Mouse (Mus musculus): ENCODE measurements around the gene Zfp36l2.

The Zfp36l2 gene

GRCm38 (mm10) chr17:84164146-84164545, 23.6 kb downstream of the Zfp36l2 start:
- TF ChIP-seq GATA4 (IDR thresholded peaks at IDR 0.05; ENCODE audit: insufficient replicate concordance, low read length), result no peak

- no peak for TF ChIP-seq GATA4 (IDR thresholded peaks at IDR 0.05; ENCODE audit: insufficient replicate concordance, low read length)
Observed at GRCm38 (mm10) chr17:84163066-84163785, 24.5 kb downstream of the Zfp36l2 start.

GRCm38 (mm10) chr17:84162211-84162760, 25.5 kb downstream of the Zfp36l2 start:
- no peak for TF ChIP-seq GATA4 (IDR thresholded peaks at IDR 0.05; ENCODE audit: insufficient replicate concordance, low read length)

GRCm38 (mm10) chr17:84161231-84161854, 26.4 kb downstream of the Zfp36l2 start:
- TF ChIP-seq GATA4 (IDR thresholded peaks at IDR 0.05; ENCODE audit: insufficient replicate concordance, low read length), result no peak

GRCm38 (mm10) chr17:84158891-84159290, 28.9 kb downstream of the Zfp36l2 start:
- no peak for TF ChIP-seq GATA4 (IDR thresholded peaks at IDR 0.05; ENCODE audit: insufficient replicate concordance, low read length)

- TF ChIP-seq GATA4 (IDR thresholded peaks at IDR 0.05; ENCODE audit: insufficient replicate concordance, low read length), result no peak
Observed at GRCm38 (mm10) chr17:84158461-84158795, 29.3 kb downstream of the Zfp36l2 start.

GRCm38 (mm10) chr17:84157743-84158460, 29.8 kb downstream of the Zfp36l2 start:
- peak; percentile 70; the same call in 1 of the 2 replicates for TF ChIP-seq GATA4 (IDR thresholded peaks at IDR 0.05; ENCODE audit: insufficient replicate concordance, low read length)

- no peak for TF ChIP-seq GATA4 (IDR thresholded peaks at IDR 0.05; ENCODE audit: insufficient replicate concordance, low read length)
Observed at GRCm38 (mm10) chr17:84156748-84157742, 30.7 kb downstream of the Zfp36l2 start.

GRCm38 (mm10) chr17:84156227-84156573, 31.5 kb downstream of the Zfp36l2 start:
- no peak for TF ChIP-seq GATA4 (IDR thresholded peaks at IDR 0.05; ENCODE audit: insufficient replicate concordance, low read length)

- no peak for TF ChIP-seq GATA4 (IDR thresholded peaks at IDR 0.05; ENCODE audit: insufficient replicate concordance, low read length)
Observed at GRCm38 (mm10) chr17:84155516-84156226, 32.1 kb downstream of the Zfp36l2 start.

- no peak for TF ChIP-seq GATA4 (IDR thresholded peaks at IDR 0.05; ENCODE audit: insufficient replicate concordance, low read length)
Observed at GRCm38 (mm10) chr17:84155029-84155338, 32.8 kb downstream of the Zfp36l2 start.

- TF ChIP-seq GATA4 (IDR thresholded peaks at IDR 0.05; ENCODE audit: insufficient replicate concordance, low read length), result no peak
Observed at GRCm38 (mm10) chr17:84154302-84155028, 33.3 kb downstream of the Zfp36l2 start.

GRCm38 (mm10) chr17:84152976-84153786, 34.6 kb downstream of the Zfp36l2 start:
- no peak for TF ChIP-seq GATA4 (IDR thresholded peaks at IDR 0.05; ENCODE audit: insufficient replicate concordance, low read length)

All from liver, adult (tissue).